Mouse (Mus musculus): Measurements from ENCODE around the gene Wdr26. TPM values are rescaled to one million over a fixed set of nuclear protein-coding genes. Genes with fewer than 3 reads are reported as not detected.

Wdr26 gene
- polyA plus RNA-seq, 1 experiment from 2014 or later: 32.6 TPM

DNA sequence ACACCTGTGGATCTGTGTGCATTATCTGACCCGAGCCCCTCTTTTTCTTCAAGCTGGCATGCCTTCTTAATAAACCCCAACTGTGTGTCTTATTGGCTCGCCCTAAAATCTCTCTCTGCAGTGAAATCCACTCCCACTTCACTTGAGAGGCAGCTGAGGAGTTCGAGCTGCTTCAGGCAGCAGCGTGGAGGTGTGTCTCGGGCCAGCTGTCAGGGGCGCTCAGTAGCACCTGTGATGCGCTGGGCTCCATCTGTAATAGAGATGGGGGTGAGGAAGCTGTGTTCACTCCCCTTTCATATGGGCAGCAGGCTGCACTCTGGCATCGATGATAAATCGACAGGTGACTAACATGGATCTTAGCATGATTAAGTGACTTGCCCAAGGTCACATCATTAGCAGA, 43.6 kb upstream of the Wdr26 start:
- 44% methylated on average over 9 of the region's 9 CpGs for WGBS
- no peak overlapping the region; the same call in 1 of the 2 replicates for H3K4me2 ChIP-seq
- no peak overlapping the region for H3K4me3 ChIP-seq
- H3K9me3 ChIP-seq: no peaks in the 10 kb centered on the region
- peaks cover 13% of the 10 kb centered on the region; the same call in 1 of the 2 replicates for H3K27me3 ChIP-seq
- H3K36me3 ChIP-seq: no peaks in the 10 kb centered on the region
- ATAC-seq (ENCODE audit: insufficient number of reproducible peaks, low FRiP score, low TSS enrichment, low read depth): no peak
- no peak overlapping the region for H3K27ac ChIP-seq
- H3K4me1 ChIP-seq: peaks cover 29% of the 10 kb centered on the region
- no peak overlapping the region for H3K9ac ChIP-seq

DNA sequence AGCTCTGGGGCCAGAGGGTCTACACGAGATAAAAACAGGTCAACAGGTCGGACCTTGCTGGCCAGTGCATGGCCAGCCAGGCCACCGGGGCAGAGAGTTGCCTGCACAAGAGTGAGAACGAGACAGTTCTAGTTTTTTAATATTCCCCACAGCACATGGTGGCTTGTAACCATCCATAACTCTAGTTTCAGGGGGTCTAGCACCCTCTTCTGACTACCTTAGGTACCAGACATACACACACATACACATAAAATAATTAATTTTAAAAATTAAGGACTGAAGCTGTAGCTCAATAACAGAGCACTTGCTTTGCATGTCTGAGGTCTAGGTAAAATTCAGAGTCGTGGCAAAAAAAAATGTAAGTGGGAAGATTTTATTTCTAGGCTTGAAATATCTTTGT, 39.8 kb upstream of the Wdr26 start:
- H3K9me3 ChIP-seq: no peaks in the 10 kb centered on the region
- no peak overlapping the region for H3K9ac ChIP-seq
- 79% methylated on average over 5 of the region's 5 CpGs for WGBS
- no peaks in the 10 kb centered on the region for H3K36me3 ChIP-seq
- peaks cover 17% of the 10 kb centered on the region for H3K4me1 ChIP-seq
- no peak overlapping the region for H3K4me2 ChIP-seq
- no peak overlapping the region for H3K4me3 ChIP-seq
- H3K27ac ChIP-seq: no peak overlapping the region
- ATAC-seq (ENCODE audit: insufficient number of reproducible peaks, low FRiP score, low TSS enrichment, low read depth): no peak
- no peaks in the 10 kb centered on the region for H3K27me3 ChIP-seq

DNA sequence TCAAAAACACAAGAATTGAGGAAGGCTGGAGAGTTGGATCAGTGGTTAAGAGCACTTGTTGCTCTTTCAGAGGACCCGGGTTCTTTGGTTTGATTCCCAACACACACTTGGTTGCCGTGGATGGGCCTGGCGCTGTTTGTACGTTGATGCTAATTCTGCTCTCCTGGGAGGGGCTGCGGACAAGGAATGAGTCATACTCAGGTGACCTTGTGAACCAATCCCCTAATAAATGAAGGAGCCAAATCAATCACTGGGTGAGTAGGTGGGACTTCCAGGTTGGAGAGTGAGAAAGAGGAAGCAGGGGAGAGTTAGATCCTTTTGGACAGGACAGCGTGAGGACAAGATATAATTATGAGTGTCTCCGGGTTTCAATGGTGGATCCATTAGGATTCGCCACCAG, 39.2 kb upstream of the Wdr26 start:
- H3K36me3 ChIP-seq: no peaks in the 10 kb centered on the region
- H3K4me2 ChIP-seq: no peak overlapping the region
- no peak overlapping the region for H3K4me3 ChIP-seq
- H3K9ac ChIP-seq: no peak overlapping the region
- H3K4me1 ChIP-seq: peaks cover 14% of the 10 kb centered on the region
- H3K27me3 ChIP-seq: no peaks in the 10 kb centered on the region
- no peaks in the 10 kb centered on the region for H3K9me3 ChIP-seq
- WGBS: 95% methylated on average over 8 of the region's 8 CpGs
- ATAC-seq (ENCODE audit: insufficient number of reproducible peaks, low FRiP score, low TSS enrichment, low read depth): no peak
- no peak overlapping the region for H3K27ac ChIP-seq

DNA sequence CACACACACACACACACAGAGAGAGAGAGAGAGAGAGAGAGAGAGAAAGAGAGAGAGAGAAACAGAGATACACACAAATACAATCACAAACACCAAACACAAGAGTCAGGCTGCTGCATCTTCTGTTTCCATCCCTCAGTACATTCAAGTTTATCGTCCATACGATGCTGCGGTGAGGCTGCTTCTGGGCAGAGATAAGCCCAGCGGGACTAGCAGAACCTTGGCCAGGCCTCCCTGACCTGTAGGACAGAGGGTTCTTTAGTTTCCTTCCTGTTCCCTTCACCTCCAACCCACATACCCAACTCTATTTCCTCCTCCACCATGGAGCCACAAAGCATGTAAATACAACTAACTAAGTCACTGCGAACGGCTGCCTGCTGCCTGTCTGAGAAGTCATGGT, 37.7 kb upstream of the Wdr26 start:
- ATAC-seq (ENCODE audit: insufficient number of reproducible peaks, low FRiP score, low TSS enrichment, low read depth): no peak
- Histone ChIP-seq H3K9me3 (no peaks in the 10 kb centered on the region), H3K9ac (no peak overlapping the region), H3K27me3 (no peaks in the 10 kb centered on the region), H3K4me1 (peaks cover 6% of the 10 kb centered on the region; the same call in 1 of the 2 replicates), H3K36me3 (no peaks in the 10 kb centered on the region), H3K4me3 (no peak overlapping the region), H3K4me2 (no peak overlapping the region), H3K27ac (no peak overlapping the region)
- 86% methylated on average over 6 of the region's 6 CpGs for WGBS

DNA sequence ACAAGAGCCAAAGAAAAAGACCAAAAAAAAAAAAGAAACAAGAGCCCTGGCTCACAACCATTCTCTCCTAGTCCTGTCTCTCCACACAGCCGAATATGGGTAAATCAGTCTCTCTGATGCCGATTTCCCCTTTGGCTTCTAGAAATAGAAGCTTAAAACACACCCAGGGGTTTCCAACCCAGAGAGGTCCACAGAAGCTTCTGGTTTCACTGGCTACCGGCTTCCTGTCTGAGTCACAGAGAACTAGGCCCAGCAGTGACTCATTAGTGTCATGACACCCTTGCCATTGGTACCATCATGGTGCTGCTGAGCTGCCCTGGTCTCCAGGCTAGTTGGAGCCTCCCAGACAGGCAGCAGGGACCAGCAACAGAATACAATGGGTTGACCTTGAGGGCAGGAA, 35.4 kb upstream of the Wdr26 start:
- H3K36me3 ChIP-seq: no peaks in the 10 kb centered on the region
- no peak overlapping the region for H3K4me2 ChIP-seq
- H3K27me3 ChIP-seq: no peaks in the 10 kb centered on the region
- H3K9ac ChIP-seq: no peak overlapping the region
- H3K4me3 ChIP-seq: no peak overlapping the region
- WGBS: 62% methylated on average over 3 of the region's 3 CpGs
- H3K4me1 ChIP-seq: peaks cover 6% of the 10 kb centered on the region; the same call in 1 of the 2 replicates
- no peak overlapping the region; the same call in 1 of the 2 replicates for H3K27ac ChIP-seq
- ATAC-seq (ENCODE audit: insufficient number of reproducible peaks, low FRiP score, low TSS enrichment, low read depth): no peak
- no peaks in the 10 kb centered on the region for H3K9me3 ChIP-seq

DNA sequence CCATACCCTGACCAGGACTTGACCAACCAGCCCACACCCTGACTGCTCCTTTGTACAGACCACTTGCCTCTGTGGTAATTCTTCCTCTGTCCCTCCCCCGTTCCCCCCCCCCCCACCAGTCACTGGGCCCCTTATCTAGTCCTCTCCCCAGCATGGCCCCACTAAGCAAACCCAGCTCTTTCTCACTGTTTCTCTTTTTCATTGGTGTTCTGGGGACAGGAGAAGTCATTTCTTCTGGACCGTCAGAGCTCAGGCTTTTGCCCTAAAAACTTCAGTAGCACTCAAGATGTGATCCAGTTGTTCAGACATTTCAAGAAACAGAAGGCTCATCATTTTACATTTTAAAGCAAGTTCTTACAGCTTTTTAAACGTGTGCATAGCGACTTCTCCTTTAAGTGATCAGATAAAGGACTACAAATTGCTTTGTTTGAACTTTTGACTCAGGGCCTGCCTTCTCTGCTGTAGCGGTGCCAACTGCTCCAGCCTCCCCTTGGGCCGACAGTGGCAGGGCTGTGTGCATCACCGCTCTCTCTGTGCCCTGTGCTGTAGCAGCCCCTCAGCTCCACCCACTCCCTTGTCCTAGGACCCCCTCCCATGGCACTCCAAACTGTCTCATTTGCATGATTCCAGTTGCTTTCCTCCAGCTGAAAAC, 34.8 kb upstream of the Wdr26 start:
- Histone ChIP-seq H3K27ac (0 out of 2 replicates have a peak overlapping the region, but pooled peaks have one; percentile 11), H3K4me2 (no peak overlapping the region), H3K9me3 (no peaks in the 10 kb centered on the region), H3K36me3 (no peaks in the 10 kb centered on the region), H3K4me3 (no peak overlapping the region), H3K4me1 (peaks cover 6% of the 10 kb centered on the region; the same call in 1 of the 2 replicates), H3K9ac (no peak overlapping the region), H3K27me3 (no peaks in the 10 kb centered on the region)
- 39% methylated on average over 7 of the region's 7 CpGs for WGBS
- no peak for ATAC-seq (ENCODE audit: insufficient number of reproducible peaks, low FRiP score, low TSS enrichment, low read depth)

DNA sequence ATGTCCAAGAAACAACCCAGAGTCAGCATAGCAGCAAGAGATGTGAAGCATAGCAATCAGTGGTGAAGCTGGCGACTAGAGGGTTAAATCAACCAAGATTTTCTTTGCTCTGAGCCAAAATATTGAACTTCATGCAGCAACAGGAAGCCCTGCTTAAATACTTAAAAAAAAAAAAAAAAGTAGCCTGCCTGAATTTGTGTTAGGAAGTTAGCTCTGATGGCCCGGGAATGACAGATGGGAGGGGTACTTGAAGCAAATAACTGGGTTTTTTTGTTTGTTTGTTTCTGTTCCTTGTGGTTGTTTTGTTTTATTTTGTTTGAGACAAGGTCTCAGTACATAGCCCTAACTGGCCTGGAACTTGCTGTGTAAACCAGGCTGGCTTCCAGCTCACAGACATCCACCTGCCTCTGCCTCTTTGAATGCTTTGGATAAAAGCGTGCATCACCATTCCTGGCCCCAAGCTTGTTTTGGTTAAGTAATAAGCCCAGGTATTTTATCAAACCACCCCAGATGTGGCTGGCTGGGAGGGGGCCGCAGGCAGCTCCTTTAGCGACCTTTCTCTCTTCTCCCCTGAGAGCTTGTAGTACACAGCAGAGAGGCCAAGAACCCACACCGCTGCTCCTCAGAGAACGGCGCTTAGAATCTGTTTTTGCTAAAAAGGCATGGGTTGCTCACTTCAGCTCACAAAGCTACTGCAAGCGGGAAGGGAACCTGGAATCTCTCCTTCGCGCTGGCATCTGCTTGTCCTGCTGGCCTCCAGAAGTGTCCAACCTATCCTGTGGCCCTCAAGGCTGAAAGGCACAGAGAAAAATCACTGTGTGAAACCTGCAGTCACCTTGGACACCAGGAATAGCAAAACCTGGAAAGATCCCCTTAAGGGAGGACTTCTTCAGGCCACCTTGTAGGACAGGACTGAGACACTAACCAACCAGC, 34.0 kb upstream of the Wdr26 start:
- no peaks in the 10 kb centered on the region for H3K36me3 ChIP-seq

DNA sequence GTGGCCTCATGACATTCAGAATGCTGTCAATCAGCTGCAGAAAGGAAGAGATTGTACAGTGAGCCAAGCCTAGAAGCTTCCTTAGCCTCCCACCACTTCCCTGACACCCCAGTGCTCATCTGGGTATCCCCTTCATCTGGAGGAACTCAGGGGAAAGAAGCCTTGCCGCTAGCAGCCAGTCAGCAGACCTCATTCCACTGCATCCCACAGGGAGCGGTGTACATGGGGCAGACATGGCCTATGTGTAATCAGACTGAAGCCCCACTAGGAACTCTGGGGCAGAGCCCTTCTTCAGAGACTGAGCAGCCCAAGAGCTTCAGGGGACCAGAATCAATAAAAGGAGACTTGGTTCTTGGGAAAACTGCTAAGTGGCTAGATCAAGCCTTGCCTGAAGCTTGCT, 33.3 kb upstream of the Wdr26 start:
- Histone ChIP-seq H3K9ac (no peak overlapping the region), H3K4me3 (no peak overlapping the region), H3K27me3 (no peaks in the 10 kb centered on the region), H3K36me3 (no peaks in the 10 kb centered on the region), H3K27ac (no peak overlapping the region), H3K4me2 (no peak overlapping the region), H3K4me1 (peaks cover 6% of the 10 kb centered on the region; the same call in 1 of the 2 replicates), H3K9me3 (no peaks in the 10 kb centered on the region)
- WGBS: 91% methylated on average over 2 of the region's 2 CpGs
- ATAC-seq (ENCODE audit: insufficient number of reproducible peaks, low FRiP score, low TSS enrichment, low read depth): no peak

More for the DNA sequence above, 34.0 kb upstream of the Wdr26 start:
- H3K4me3 ChIP-seq: no peak overlapping the region
- ATAC-seq (ENCODE audit: insufficient number of reproducible peaks, low FRiP score, low TSS enrichment, low read depth): no peak
- peaks cover 6% of the 10 kb centered on the region; the same call in 1 of the 2 replicates for H3K4me1 ChIP-seq
- H3K4me2 ChIP-seq: no peak overlapping the region
- no peaks in the 10 kb centered on the region for H3K27me3 ChIP-seq
- no peaks in the 10 kb centered on the region for H3K9me3 ChIP-seq
- 0 out of 2 replicates have a peak overlapping the region, but pooled peaks have one; percentile 11 for H3K27ac ChIP-seq
- 77% methylated on average over 11 of the region's 11 CpGs for WGBS
- H3K9ac ChIP-seq: no peak overlapping the region

DNA sequence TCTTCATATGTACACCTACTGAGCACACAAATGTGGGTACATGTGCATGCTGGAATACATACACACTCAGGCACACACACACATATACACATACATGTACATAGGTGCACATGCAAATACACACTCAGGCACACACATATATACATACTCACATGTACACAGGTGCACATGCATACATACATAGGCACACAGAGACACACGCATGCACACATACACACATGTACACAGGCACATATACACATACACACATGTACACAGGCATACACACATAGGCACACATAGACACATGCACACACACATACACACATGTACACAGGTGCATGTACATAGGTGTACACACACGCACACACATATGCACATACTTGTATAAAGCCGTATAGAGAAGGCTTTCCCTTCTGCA, 29.4 kb upstream of the Wdr26 start:
- Histone ChIP-seq H3K4me2 (no peak overlapping the region), H3K27ac (no peak overlapping the region), H3K9ac (no peak overlapping the region), H3K36me3 (no peaks in the 10 kb centered on the region), H3K4me1 (0 out of 2 replicates have a peak, but pooled peaks cover 2% of the 10 kb centered on the region), H3K4me3 (no peak overlapping the region), H3K9me3 (no peaks in the 10 kb centered on the region), H3K27me3 (no peaks in the 10 kb centered on the region)
- WGBS: 96% methylated on average over 3 of the region's 3 CpGs
- ATAC-seq (ENCODE audit: insufficient number of reproducible peaks, low FRiP score, low TSS enrichment, low read depth): no peak

DNA sequence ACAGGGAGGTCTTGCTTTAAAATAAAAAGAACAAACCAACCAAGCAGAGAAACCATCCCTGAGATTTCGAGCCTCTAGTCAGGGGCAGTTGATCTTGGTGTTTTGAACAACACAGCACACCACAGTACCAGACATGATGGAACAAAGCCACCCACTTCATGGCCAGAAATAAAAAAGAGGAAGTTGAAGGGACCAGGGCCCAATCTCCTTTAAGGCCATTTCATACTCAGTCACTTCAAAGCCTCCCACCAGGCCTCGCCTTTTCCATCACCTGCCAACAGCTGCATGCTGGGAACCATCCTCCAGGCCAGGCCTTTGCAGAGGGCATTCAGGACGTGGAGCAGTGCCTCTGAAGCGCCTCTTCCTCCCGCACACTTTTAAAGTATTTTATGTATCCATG, 25.5 kb upstream of the Wdr26 start:
- Histone ChIP-seq H3K4me1 (peaks cover 10% of the 10 kb centered on the region), H3K36me3 (no peaks in the 10 kb centered on the region), H3K27ac (no peak overlapping the region), H3K27me3 (no peaks in the 10 kb centered on the region), H3K9me3 (no peaks in the 10 kb centered on the region), H3K4me2 (no peak overlapping the region), H3K4me3 (no peak overlapping the region), H3K9ac (no peak overlapping the region)
- WGBS: 51% methylated on average over 5 of the region's 5 CpGs
- ATAC-seq (ENCODE audit: insufficient number of reproducible peaks, low FRiP score, low TSS enrichment, low read depth): no peak

DNA sequence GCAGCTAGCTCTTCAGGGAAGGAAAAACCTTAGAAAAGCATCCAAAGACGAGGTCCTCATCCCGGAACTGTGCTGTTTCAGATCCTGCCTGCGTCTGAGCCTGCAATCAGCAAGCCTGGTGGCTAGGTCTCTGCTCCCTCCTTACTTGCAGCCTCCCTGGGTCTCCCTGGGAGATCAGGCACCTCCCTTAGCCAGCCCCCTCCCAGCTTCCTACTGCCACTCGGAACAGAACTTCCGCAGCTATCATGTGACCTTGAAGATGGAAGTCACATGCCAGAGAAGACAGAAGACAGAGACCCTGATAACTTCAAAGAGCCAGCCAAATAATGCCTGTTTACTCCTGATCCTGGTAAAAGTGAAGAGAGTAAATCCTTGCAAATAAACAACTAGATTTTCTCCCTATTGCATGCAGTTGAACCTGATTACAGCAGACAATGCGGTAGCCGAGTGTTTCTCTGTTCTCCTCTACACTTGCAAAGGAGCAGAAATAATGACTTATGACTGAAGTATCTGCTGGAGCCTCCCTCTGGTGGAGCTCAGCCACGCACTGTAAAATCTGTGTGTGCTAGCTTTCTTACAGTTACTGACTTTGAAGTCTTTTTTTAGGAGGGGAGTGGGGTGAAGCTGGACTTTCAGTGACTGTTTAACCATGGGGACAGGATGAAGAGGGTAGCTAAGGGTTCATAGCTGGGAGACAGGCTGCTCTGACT, 22.7 kb upstream of the Wdr26 start:
- no peak for ATAC-seq (ENCODE audit: insufficient number of reproducible peaks, low FRiP score, low TSS enrichment, low read depth)
- WGBS: 28% methylated on average over 8 of the region's 8 CpGs
- no peaks in the 10 kb centered on the region for H3K36me3 ChIP-seq
- peak overlapping the region; percentile 8 for H3K27ac ChIP-seq
- H3K9me3 ChIP-seq: no peaks in the 10 kb centered on the region
- peak overlapping the region; percentile 8 for H3K4me3 ChIP-seq
- H3K27me3 ChIP-seq: no peaks in the 10 kb centered on the region
- peak overlapping the region; percentile 26; the same call in 1 of the 2 replicates for H3K9ac ChIP-seq
- H3K4me1 ChIP-seq: peaks cover 11% of the 10 kb centered on the region
- peak overlapping the region; percentile 22 for H3K4me2 ChIP-seq

Data from limb, embryonic 15.5 days (tissue).